Mouse (Mus musculus): ENCODE results near the gene Vmn2r57.
"Not testable (repeated sequence)": the region's sequence is repeated elsewhere in the genome, so short reads cannot be mapped to it uniquely, and the experiment has no call there.

Vmn2r57 gene

GRCm38 (mm10) chr7:41448596-41448995 lies at the start of gene Vmn2r57:
Gene Vmn2r57, minus strand, starts transcription at chr7:41448696.
- not testable (repeated sequence) for DNase-seq

DNA sequence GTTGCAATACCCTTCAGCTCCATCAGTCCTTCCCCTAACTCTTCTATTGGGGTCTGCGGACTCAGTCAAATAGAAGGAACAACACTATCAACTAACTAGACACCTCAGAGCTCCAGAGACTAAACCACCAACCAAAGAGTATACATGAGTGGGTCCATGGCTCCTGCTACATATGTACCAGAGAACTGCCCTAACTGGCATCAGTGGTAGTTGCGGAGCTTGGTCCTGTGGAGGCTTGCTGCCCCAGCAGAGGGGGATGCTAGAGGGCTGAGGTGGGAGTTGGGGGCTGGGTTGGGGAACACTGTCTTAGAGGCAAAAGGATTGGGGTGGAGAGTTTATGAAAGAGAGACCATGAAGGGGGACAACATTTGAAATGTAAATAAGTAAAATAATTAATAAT lies 49.4 kb upstream of the Vmn2r57 start:
- DNase-seq = peak; percentile 59

DNA sequence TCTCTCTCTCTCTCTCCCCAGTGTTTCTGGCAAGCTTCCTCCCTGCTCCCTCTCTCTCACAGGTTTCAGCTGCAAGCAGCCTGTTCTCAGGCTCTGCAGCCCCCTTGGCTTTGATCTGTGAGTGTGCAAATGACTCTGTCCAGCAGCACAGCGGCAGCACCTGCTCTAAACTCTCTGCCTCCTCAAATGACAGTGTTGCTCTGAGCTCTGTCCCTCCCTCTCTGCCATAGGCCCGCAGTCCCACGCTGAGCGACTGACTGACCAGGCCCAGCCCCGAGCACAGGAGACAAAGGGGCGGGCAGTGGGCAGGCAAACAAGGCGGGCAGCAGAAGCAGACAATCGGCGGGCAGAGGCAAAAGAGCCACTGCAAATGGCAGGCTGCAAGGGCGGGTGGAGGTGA lies 3.4 kb upstream of the Vmn2r57 start:
- no peak for DNase-seq

GRCm38 (mm10) chr7:41394130-41394529 lies 54.4 kb downstream of the Vmn2r57 start:
- DNase-seq = peak; percentile 56

GRCm38 (mm10) chr7:41393048-41393971 lies 55.2 kb downstream of the Vmn2r57 start, which contains the start of gene AI987944:
Gene AI987944, minus strand, starts transcription at chr7:41393379.
- peak; percentile 90 for DNase-seq

Data from cerebellum, adult 9-10 months (tissue).